Mouse (Mus musculus) spleen, postnatal 10 days (tissue): ENCODE results near the gene Wdfy2.

Experiments used
- DNase-seq, 2 experiments: peaks; one replicate each; pipeline ENCODE4 v3.0.0; 2021 to 2022; ENCODE audit warnings: low spot score in 2 of 2

The Wdfy2 gene

DNA sequence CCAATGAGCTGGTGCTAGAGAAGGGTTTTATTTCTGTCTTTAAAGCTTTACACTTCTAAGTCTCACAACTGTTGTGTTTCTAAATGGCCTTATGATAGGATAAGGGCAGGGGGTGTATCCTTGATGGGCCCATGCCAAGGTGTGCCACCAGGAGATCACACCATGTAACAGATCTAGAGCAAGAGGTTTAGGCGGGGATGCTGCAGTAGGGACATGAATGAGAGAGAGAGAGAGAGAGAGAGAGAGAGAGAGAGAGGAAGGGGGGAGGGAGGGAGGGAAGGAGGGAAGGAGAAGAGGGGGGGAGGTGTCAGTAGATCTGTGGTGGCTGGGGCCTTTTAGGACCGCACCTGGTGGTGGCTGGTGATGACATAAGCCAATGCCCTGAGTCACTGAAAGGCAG, 5.5 kb downstream of the Wdfy2 start:
- no peak for DNase-seq

DNA sequence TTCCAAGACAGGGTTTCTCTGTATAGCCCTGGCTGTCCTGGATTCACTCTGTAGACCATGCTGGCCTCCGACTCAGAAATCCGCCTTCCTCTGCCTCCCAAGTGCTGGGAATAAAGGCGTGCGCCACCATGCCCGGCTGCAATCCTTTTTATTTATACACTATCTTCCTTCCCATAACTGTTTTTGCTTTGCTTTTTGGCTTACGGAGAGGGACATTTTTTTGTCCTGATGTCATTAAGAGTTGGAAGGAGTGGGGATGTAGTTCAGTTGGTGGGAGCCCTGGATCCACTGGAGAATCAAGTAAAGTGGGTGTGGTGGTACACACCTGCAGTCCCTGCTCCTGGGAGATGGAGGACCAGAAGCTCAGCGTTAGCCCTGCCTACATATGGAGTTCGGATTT, 6.7 kb downstream of the Wdfy2 start:
- DNase-seq, result no peak

DNA sequence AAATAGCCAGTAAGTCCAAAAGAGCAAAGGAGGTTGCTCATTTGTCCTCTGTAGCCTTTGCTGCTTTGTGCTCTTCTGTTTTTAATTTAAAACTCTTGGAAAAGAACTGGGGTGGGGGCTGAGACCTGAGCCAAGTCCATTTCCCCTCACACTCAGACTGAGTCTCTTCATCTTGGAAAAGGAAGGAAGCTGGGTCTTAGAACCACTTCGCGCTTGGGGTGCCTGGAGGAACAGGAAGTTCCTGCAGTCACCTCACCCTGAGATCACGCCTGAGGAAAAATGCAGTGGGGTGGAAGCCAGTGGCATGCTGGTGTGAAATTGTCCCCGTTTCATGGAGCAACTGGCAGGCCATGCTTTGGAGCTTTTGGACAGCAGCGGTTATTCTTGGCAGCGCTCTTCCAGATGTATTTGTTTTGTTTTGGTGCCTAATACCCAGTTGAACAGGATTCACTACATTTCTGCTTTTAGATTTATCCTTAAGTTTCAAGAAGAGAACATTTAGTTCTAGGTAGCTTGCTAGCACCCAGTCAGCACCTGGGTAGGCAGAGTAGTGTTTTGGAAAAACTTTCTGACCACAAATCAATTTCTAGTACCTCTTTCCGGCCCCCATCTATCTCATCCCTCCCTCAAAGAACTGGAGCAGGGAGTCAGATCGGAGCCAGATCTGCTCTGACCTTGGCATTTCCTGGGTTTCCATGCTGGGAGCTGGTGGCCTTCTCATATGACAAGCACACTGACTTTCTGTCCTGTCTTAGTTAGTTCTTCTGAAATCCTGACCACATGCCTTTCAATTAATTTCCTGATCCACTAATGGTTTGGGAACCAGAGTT, 7.7 kb downstream of the Wdfy2 start:
- no peak for DNase-seq

DNA sequence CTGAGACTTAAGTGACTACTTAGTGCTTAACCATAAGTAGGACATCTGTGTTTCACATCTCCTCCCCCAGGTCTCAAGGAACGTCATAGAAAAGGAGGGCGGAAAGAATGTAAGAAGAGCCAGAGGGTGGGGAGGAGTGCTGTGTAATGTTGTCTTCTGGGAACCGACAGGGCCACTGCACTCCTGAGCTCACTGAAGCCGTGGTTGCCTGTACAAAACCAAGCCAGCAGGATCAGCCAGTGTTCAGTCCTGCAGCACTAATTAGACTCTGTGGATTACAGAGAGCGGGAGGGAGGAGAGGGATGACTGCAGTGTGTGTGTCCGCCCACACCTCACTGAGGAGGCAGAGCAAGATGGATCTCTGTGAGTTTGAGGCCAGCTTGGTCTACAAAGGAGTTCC, 13.5 kb downstream of the Wdfy2 start:
- no peak for DNase-seq

DNA sequence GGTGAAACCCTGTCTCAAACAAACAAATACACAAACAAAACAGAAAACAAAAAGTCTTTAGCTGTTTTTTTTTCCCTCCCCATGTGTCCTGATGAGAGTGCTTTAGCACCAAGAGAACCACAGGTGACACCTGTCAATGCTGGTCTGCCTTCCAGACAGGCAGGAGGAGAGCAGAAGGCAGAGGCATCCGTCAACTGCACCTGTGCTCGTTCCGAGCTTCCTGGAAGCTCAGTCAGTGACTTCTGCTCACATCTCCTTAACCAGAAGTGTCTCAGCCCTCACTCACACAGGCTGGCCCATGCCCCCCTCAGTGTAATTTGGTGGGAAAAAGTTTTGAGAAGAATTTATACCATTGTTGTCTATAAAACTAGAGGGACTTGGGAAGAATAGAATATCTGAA, 15.4 kb downstream of the Wdfy2 start:
- DNase-seq, result no peak

DNA sequence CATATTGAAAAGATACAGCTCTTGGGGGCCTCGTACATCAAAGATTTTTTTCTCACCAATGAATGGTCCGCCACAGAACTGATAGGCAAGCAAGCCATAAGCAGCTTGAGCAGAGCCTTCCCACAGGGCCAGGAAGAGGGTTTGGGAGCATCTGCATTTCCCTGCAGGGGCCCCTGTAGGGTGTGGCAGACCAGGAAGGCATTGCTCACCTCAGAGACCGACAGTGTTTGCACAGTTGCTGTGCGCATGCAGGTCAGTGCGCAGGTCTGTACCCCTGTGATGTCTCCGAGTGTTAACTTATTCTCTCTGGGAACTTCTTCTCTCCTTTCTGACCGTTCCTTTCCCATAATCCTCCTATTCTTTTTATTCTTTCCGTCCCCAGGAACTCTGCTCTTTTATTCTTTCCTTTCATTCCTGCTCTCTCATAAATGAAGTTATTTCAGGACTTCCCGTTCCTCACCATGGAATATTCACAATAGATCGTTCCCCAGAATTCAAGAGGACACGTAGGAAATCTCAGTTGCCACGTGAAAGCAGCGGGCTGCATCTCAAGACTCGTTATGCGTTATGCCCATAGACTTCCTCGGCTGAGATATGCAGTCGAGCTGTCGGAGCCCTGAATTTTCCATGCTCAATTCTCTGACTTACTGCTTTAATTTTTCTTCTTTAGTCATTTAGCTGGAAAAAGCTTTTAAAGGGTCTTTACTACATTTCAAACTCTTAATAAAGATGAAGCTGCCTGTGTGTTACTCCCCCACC, 17.8 kb downstream of the Wdfy2 start:
- no peak for DNase-seq

DNA sequence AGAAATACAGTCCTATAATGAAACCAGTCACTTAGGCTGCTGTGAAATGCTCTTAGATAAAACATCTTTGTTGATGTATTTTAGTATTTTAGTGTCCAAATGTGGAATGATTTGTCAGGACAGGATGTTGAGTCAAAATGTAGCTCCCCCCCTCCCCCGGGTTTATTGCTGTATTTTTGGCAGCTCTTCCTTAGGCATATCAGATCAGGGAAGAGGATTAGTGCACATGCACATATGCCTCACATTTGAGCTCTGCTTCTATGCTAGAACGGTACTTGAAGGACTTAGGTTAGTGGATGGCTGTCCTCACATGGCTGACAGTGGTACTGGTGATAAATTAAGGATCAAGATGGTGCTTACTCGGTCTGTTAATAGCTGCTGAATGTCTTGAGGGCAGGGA, 18.4 kb downstream of the Wdfy2 start:
- no peak for DNase-seq

DNA sequence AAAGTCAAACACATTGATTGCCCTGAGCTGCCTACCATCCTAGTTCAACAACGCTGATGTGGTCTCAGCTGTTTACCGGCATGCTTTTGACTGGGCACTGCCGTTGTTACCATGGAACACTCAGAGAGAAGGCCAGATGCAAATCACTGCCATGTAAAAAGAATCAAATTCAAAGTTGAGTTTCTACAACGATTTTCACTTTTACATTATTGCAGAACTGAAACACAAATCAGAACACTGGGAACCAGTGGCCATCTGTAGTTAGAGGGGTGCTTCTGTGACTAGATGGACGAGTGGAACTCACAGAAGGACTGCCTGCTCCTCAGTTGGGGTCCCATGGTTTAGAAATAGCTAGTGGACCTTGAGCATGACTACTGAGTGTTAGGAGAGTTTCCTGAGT, 19.0 kb downstream of the Wdfy2 start:
- DNase-seq, result no peak

DNA sequence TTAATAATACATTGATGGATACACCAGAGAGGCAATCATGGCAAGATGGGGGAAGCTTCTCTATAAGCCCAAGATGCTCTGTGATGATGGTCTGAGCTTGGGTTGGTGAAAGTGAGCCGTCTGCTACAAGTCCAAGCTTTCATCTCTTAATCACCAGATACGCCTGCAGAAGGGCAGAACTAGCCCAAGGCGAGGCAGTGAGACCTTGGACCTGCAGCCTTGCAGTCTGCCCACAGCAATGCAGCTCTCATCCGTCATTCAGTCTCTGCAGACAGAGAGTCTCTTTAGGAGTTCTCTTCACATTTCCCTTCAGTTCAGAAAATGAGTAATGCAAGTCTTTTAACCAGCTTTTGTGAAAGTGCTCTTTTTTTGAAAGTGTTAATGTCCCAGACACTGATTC, 20.4 kb downstream of the Wdfy2 start:
- no peak for DNase-seq

DNA sequence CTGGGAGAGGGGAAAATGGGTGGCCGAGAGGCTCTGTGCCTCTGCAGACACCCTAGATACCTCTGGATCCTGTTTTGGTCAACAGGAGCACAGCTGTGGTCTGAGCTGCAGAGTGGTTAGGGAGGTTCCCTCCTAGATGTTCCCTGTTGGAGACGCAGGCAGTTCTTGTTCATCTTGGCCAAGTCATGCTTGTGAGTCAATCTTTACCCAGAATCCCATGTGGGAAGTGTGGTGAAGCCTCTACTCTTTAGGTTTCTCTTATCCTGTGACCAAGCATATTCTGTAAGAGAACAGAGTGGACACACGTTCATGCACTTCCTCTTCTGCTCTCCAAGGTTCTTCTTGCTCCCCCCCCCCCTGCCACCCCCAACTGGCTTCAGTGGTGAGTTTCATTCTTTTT, 20.8 kb downstream of the Wdfy2 start:
- DNase-seq, result no peak

DNA sequence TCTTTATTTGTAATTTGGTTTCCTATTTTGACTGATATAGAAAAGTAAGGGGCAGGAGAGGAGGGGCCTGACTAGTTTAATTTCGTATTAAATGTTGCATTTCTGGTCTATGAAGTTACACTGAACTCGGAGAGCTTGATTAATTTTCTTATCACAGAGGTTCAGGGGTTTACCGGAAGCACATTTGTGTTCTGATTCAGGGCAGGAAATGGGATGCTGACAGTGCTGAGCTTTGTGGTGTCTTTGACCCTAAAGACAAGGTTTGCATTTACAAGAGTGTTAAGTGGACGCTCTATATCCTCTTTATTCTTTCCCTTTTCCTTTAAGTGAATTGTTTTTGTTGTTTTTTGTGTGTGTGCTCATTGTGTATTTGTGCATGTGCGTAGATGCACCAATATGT, 25.1 kb downstream of the Wdfy2 start:
- DNase-seq, result no peak

DNA sequence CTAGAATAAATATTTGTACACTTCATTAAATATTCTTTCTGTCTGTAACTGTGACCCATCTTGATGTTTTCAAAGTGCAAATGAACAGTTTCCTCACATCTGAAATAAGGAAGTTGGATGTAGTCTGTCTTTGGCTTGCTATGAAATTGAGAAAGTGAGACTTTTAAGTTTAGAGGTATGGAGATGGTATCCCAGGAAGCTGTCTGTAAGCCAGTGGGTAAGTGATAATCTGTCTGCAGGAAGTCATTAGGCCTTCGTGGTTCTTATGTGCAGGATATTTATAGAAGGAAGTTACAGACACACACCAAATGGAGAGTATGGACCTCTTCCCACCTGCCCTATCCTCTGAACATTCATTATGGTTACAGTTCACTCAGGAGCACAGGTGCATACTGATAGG, 26.8 kb downstream of the Wdfy2 start:
- no peak for DNase-seq

DNA sequence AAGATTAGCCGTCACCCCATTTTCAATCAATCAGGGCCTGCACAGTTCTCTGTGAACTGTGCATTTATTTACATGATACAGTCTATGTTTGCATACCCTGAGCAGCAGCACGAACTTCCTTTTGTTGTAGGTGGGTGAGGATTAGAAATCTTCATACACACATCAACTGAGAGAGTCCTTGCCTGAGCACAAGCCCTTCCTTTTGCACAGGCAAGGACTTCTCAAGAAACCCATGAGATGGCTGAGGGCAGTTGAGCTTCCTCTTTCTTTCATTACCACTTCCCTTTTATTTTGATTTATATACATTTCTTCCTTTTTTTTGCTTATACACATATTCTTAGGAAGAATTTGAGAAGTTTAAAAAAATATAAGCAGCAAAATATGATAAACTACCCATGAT, 27.9 kb downstream of the Wdfy2 start:
- no peak for DNase-seq

DNA sequence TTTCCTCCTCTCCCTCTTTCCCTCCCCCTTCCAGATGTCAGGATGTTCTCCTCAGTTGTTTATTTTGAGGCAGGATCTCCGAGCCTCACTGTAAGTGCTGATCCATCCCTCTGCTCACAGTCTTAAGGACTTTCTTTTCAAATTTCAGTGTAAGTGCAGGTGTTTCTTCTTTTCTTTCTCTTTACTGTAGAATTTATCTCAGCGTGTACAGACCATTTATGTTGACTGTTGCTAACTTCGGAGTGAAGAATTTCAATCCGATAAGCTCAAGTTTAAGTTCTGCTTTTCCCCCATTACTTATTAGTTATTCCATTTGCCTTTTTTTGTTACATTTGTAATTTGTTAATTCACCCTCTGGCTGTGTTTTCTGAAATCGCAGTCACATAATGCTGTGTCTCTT, 29.6 kb downstream of the Wdfy2 start:
- no peak for DNase-seq

DNA sequence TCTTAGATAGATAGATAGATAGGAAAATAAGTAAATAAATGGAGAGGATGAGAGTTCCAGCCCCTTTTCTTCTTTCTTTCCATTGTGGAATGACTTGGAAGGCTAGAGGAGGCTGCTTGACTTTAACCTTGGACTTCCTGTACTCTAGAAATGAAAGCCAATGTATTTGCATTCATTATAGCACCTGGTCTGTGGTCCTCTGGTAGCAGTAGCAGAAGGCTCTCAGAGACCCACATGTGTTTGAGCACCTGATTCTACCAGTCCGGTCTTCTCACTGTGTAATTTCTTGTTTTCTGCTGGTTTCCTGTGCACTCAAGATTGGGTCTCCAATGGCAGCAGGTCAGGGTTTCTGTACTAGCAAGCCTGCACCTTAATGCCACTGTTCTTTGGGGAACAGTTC, 30.1 kb downstream of the Wdfy2 start:
- no peak for DNase-seq

DNA sequence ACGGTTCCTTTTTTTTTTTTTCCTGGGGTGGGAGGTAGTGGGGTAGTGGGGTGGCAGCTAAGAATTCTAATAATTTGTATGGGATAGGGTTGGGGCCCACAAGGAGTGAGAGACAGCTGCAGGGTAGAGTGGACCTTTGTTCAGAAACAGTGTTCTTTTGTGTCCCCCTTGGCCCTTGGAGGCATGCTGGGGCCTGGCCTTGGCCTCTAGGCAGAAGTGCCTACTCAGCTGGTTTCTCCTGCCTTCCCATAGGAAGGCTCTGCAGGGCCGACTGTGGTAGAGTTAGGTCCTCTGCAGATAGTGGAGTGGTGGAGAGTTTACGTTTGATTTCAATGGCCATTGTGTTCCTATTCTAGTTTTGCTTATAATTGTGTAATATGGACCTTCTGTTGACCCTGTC, 30.8 kb downstream of the Wdfy2 start:
- no peak for DNase-seq

DNA sequence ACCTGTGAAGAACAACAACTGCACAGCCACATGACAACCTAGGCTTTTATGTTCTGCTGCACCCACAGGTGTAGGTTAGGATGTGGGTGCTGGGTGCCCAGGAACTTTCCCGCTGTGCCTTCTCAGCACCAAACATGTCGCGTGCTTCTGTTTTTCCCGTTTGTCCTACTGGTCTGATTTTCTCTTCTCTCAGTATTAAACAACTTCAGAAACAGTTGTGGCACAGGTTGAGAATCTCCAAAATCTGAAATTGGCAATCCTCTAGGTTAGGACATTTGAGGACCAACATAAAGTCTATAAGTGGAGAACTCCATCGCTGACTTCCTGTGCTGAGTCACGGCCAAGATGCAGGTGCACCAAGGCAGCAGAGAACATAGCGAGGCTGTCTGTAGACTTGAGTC, 32.8 kb downstream of the Wdfy2 start:
- DNase-seq, result no peak

DNA sequence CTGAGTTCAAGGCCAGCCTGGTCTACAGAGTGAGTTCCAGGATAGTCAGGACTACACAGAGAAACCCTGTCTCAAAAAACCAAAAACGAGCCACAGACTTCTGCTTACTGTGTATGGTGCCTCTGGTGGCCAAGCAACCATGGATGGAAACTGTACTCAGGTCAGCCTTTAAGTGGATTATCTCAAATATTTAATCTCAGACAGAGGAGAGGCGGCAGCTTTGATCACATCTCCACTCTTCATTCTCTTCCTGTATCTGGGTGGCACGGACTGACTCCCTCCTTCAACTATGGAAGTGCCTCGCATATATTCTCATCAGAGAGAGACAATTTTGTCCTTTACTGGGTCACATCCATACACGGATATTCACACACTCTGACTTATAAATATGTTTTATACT, 34.0 kb downstream of the Wdfy2 start:
- no peak for DNase-seq

DNA sequence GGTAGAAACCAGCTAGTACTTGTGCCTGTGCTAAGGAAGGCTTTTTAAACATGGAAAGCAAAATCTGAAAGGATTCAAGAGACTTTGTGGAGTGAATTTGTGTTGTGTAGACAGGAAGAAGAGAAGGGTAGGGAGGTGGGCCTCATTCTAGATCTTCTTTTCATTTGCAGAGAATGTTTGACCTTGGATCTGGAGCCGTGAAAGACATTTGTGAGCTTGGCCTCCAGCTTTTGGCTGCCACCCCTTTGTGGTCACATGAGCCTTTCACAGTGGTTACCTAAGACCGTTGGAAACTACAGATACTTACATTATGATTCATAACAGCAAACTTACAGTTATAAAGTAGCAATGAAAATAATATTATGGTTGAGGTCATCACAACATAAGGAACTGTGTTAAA, 34.5 kb downstream of the Wdfy2 start:
- DNase-seq, result no peak

DNA sequence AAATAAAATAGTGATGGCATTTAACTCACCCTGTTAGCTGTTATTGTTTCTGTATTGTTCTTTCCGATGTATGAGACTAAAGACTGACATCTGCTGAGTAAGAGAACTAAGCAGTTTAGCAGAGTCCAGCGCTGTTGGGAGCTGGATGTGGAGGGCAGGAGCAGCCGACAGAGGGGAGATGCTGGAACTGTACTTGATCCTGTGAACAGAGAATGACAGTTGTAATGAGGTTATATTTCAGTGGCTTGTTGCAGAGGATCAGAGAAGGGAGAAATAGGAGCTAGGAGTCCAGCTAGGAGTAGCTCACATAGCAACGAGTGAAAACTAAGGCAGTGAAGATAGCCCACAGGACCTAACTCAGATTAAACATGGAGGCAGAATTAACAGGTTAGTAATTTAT, 36.3 kb downstream of the Wdfy2 start:
- no peak for DNase-seq

DNA sequence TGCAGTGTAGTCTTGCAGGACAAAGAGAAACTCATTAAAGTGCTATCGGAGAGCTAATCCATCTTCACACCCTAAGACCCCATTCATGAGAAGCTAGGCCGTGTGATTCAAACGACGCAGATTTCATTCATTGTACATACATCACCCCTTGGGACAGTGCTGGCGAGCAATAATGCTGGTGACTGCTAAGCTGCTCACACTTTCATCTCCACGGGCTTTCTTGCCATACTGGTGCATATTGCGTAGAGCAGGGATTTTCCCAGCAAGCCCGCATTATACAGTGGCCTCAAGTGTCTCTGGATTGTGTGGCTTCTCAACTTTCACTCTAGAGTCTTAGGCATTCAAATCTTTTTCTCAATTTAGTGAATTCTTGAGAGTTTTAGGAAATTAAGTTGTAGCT, 36.9 kb downstream of the Wdfy2 start:
- DNase-seq, result no peak

DNA sequence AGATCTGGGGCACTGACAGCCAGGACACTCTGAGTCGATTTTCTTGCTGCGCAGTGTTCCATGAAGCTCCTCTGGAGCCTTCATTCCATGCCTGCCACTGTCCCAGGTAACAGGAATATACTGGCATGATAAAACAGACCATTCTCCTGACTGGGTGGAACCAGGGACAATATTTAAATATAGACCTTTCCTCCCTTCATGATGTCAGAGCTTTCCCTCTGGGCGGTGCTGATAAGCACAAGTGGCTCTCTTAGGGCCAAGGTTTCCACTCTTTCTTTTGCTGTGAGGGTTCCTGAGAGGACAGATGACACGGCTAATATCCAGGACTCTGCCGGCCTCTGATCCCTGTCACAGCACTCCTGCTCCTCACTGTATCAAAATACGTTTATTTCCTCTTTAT, 40.6 kb downstream of the Wdfy2 start:
- DNase-seq, result peak in 1 of 2 experiments; percentile 66

DNA sequence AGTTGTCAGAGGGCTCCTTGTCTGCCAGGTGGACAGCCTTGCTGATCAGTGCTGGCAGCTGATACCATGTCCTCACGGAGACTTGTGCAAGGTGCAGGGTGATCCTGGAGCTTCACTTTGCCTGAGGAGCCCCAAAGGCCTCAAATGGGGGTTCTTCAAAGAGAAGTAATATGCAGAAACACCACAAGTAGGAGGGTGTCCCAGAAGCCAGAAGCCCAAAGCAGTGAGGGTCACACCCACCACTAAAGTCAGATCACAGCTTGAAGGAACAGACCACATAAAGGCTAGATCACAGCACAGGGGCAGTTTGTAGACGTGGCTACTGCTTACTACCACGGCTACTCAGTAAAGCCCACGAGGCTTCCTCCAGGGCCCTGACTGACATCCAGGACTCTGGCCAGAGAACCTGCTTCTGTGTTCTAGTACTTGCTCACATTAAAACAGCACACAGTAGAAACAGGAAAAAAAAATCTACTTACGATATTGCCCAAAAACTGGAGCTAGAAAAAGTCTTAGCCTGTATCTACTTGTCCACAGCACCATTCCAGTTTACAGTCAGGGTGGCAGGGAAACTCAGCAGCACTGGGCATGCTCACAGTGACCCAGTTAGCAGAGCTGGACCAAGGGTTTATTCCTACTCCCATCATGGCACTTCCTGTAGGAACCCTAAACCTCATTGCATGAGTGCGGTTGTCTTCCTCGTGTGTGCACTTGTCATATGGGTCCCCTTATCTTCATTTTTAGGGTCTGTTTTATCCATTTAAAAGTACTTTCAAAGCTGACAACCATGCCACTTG, 41.4 kb downstream of the Wdfy2 start:
- DNase-seq, result peak; percentile 19 to 32
